Mouse (Mus musculus) MEL (cell line): ENCODE results near the gene Plac9b. TPM values are rescaled to one million over a fixed set of nuclear protein-coding genes. Genes with fewer than 3 reads are reported as not detected.
"Not testable (repeated sequence)": the region's sequence is repeated elsewhere in the genome, so short reads cannot be mapped to it uniquely, and the experiment has no call there.

ENCODE experiments used
- DNase-seq: peaks from one replicate; pipeline ENCODE4 v3.0.0; 2011; ENCODE audit warnings: low read depth, low spot score
- H3K27ac ChIP-seq: 2 replicates; pipeline ENCODE4 v1.5.1; 2012; ENCODE audit warnings: low read depth, mild to moderate bottlenecking, control low read depth, low read length, moderate library complexity; ENCODE audit not compliant: control insufficient read depth
- H3K27me3 ChIP-seq, 2 experiments: fragments of 150-350 bp in 1 of 2; sonication (generic) in 1 of 2; 2 replicates each; pipeline ENCODE4 v1.6.1; 2012; ENCODE audit warnings: low read length in 2 of 2, mild to moderate bottlenecking in 2 of 2, improper control_type of control experiment in 1 of 2, moderate library complexity in 1 of 2; ENCODE audit not compliant: insufficient read depth in 2 of 2, control insufficient read depth in 1 of 2
- H3K36me3 ChIP-seq, 2 experiments: 2 replicates each; pipeline ENCODE4 v1.6.1; 2012 to 2014; ENCODE audit warnings: low read length in 2 of 2, improper control_type of control experiment in 1 of 2, inconsistent platforms in 1 of 2, mild to moderate bottlenecking in 1 of 2; ENCODE audit not compliant: insufficient read depth in 2 of 2, control insufficient read depth in 1 of 2
- H3K4me1 ChIP-seq, 2 experiments: fragments of 150-350 bp in 1 of 2; sonication (generic) in 1 of 2; 2 replicates each; pipeline ENCODE4 v1.6.1; 2012; ENCODE audit warnings: low read length in 2 of 2, improper control_type of control experiment in 1 of 2, mild to moderate bottlenecking in 1 of 2; ENCODE audit not compliant: insufficient read depth in 2 of 2, control insufficient read depth in 1 of 2
- H3K4me3 ChIP-seq, 2 experiments: fragments of 150-350 bp in 1 of 2; sonication (generic) in 1 of 2; 2 replicates each; pipeline ENCODE4 v1.5.1; 2012; ENCODE audit warnings: low read depth in 2 of 2, low read length in 2 of 2, mild to moderate bottlenecking in 2 of 2, moderate library complexity in 2 of 2, control low read depth in 1 of 2, improper control_type of control experiment in 1 of 2; ENCODE audit not compliant: control insufficient read depth in 1 of 2, insufficient read depth in 1 of 2
- H3K79me2 ChIP-seq: 2 replicates; pipeline ENCODE4 v1.6.1; 2012; ENCODE audit warnings: mild to moderate bottlenecking, low read length, moderate library complexity; ENCODE audit not compliant: control insufficient read depth, poor library complexity, insufficient read depth
- H3K9ac ChIP-seq: 2 replicates; pipeline ENCODE4 v1.6.1; 2012; ENCODE audit warnings: low read depth, mild to moderate bottlenecking, control low read depth, low read length, moderate library complexity; ENCODE audit not compliant: control insufficient read depth, poor library complexity, severe bottlenecking
- H3K9me3 ChIP-seq: fragments of 150-350 bp; sonication (generic); replicated peaks from 2 replicates; pipeline ENCODE4 v1.6.1; 2012; ENCODE audit warnings: mild to moderate bottlenecking, low read length, improper control_type of control experiment, moderate library complexity; ENCODE audit not compliant: insufficient read depth
- polyA plus RNA-seq, 2 experiments: library from polyadenylated mRNA; stranded (reverse) in 1 of 2; unstranded in 1 of 2; fragments of >175 nt in 1 of 2; fragments of >200 nt in 1 of 2; gene quantifications; 2 replicates each; pipeline versions ENCODE4 v1.2.1 to v1.2.4; 2012; ENCODE audit warnings: low replicate concordance in 2 of 2, low read depth in 1 of 2; ENCODE audit not compliant: insufficient read length in 2 of 2, insufficient read depth in 1 of 2, missing spikeins in 1 of 2
- total RNA-seq: library from RNA; depleted of rRNA; stranded (reverse); fragments of 300-350 nt; gene quantifications from 2 replicates; pipeline ENCODE4 v1.2.3, GENCODE M21; 2012

Plac9b gene
- total and polyA plus RNA-seq, 3 experiments = not detected

DNA sequence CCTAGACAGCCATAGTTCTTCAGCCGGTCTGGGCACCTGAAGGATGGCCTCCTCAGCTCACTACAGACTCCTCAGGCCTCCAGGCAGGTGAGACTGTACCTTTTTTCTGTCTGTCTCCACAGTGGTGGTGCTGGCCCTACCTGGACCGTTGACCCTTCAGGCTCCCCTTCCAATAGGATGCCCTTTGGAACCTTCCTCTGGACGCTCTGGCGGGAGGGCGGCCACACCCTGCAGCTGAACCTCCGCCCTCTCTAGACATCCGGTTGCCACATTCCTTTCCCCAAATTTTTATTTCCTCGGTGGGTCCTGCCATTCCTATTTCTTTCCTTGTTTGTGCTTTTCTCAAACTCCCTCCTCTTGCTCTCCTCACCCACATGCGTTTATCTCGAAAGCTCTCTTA is 620 bp downstream of the Plac9b start:
- not testable (repeated sequence) for DNase-seq, H3K36me3 ChIP-seq, H3K4me1 ChIP-seq, H3K79me2 ChIP-seq, H3K27me3 ChIP-seq, H3K4me3 ChIP-seq, H3K27ac ChIP-seq, H3K9me3 ChIP-seq, H3K9ac ChIP-seq

DNA sequence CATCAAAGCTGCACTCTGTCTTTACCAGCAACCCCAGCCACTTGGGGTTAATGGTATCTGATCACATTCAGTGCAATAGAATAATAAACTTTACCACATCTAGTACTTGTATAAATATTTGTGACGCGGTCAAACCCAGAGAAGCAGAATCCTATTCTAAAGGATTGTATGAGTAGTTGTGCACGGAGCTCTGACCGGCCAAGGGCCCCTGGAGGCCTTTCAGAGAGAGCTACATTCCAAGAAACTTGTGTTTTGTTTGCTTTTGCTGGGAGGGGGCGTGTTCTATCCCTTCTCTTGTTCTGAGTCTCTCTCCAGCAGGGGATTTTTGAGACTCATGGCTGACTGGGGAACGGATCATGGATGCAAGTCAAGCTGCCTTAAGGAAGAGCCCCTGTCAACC is 7.3 kb downstream of the Plac9b start:
- not testable (repeated sequence) for H3K9ac ChIP-seq, H3K9me3 ChIP-seq, H3K4me1 ChIP-seq, H3K79me2 ChIP-seq, H3K36me3 ChIP-seq, H3K27me3 ChIP-seq, H3K27ac ChIP-seq, H3K4me3 ChIP-seq, DNase-seq

DNA sequence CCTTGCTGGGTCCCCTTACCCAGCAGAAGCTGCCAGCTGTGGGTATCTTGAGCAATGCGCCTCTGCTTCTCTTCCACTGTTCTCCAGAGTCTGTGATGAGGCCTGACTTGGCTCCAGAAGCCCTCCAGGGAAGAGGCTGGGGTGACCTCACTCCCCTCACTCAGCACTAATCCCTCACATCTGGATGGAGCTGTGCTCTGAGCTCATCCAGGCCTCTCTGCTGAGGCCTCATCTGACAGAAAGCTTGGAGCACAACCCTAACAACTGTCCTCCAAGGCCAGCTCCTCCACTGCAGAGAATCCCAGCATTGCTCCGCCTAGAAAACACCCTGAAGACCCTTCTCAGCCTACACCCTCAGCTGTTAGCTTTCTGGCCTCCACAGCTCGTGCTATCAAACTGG is 8.3 kb downstream of the Plac9b start:
- DNase-seq = not testable (repeated sequence)

GRCm38 (mm10) chr14:26165266-26165665 is 17.0 kb downstream of the Plac9b start:
- not testable (repeated sequence) for H3K27ac ChIP-seq, H3K79me2 ChIP-seq, H3K9me3 ChIP-seq, H3K4me3 ChIP-seq, DNase-seq, H3K36me3 ChIP-seq, H3K4me1 ChIP-seq, H3K27me3 ChIP-seq, H3K9ac ChIP-seq

More for the DNA sequence above, 8.3 kb downstream of the Plac9b start:
- H3K4me3 ChIP-seq, H3K36me3 ChIP-seq, H3K4me1 ChIP-seq, H3K9ac ChIP-seq, H3K27me3 ChIP-seq, H3K27ac ChIP-seq, H3K9me3 ChIP-seq, H3K79me2 ChIP-seq: not testable (repeated sequence)

- H3K4me3 ChIP-seq, DNase-seq, H3K4me1 ChIP-seq, H3K36me3 ChIP-seq, H3K79me2 ChIP-seq, H3K9ac ChIP-seq, H3K27me3 ChIP-seq, H3K9me3 ChIP-seq, H3K27ac ChIP-seq: not testable (repeated sequence)
Observed at GRCm38 (mm10) chr14:26162423-26162822, 19.9 kb downstream of the Plac9b start.

DNA sequence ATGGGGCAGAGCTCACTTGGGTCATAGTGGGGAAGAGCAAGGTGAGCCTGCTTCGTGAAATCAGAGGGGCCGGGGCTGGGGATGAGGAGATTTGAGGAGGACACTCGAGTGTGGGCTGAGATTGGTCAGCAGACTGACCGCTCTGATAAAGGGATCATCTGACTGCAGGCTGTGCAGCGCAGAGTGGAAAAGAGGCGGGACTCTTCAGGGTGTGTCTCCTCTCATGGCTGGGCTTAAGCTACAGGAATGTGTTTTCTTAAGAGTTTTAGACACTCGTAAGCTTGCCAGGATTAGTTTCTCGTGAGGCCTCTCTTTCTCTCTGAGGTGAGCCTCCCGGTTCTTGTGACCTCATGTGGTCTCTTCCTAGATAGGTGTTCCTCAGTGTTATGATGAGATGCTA is 21.1 kb downstream of the Plac9b start:
- DNase-seq, H3K36me3 ChIP-seq, H3K4me3 ChIP-seq, H3K4me1 ChIP-seq, H3K79me2 ChIP-seq, H3K27me3 ChIP-seq, H3K9ac ChIP-seq, H3K9me3 ChIP-seq, H3K27ac ChIP-seq: not testable (repeated sequence)

DNA sequence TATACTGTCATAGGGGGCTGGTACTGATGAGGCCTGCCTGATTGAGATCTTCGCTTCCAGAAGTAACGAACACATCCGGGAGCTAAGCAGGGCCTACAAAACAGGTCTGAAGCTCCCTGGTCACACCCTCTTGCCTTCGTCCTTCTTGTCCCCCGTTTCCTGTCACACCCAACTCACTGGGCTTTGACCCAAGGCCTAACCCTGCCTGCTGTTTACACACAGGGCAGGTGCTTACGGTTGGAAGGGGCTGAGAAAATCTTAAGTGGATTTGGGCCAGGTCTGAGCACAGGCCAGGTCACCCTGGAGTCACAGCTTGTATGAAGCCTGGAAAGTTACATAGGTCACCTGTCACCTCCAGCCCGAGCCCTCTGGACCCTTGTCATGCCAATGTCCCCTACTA is 26.2 kb downstream of the Plac9b start:
- H3K27ac ChIP-seq, H3K9ac ChIP-seq, H3K79me2 ChIP-seq, H3K4me1 ChIP-seq, H3K27me3 ChIP-seq, DNase-seq, H3K36me3 ChIP-seq, H3K4me3 ChIP-seq, H3K9me3 ChIP-seq: not testable (repeated sequence)
